Mouse (Mus musculus): ENCODE results near the gene Hist1h1a.

- TF ChIP-seq CTCF (IDR thresholded peaks at IDR 0.05; ENCODE audit: low read depth, low read length) (no peak), POLR2A (IDR thresholded peaks at IDR 0.05; ENCODE audit: extremely low read depth, insufficient read depth, low read length) (no peak)
These were observed 1.1 kb downstream of the Hist1h1a start for GRCm38 (mm10) chr13:23764324-23765171.

Measured in liver, adult 2 months (tissue).